In genomic region chr12:89842861-89843260, GRCm38 (mm10) we compare ENCODE assay signal across 16 mouse cellular contexts.
"Had no signal": no experiment of that assay in that cellular context is flagged by ENCODE, and none has a peak within 500 bp of the region (broad histone marks: within the 10 kb centered on the region; RNA-seq: fewer than 3 reads in every experiment).

No protein-coding gene starts in this region.

- H3K27me3 ChIP-seq: midbrain, embryonic 12.5 days; neural tube, embryonic 12.5 days had no signal

- H3K4me2 ChIP-seq: lung, embryonic 14.5 days; midbrain, embryonic 12.5 days; neural tube, embryonic 12.5 days had no signal

- H3K4me3 ChIP-seq: midbrain, embryonic 10.5 days; midbrain, embryonic 12.5 days; neural tube, embryonic 12.5 days had no signal

- H3K4me1 ChIP-seq: midbrain, embryonic 10.5 days; midbrain, embryonic 12.5 days; neural tube, embryonic 12.5 days had no signal

- ATAC-seq: midbrain, embryonic 16.5 days had no signal

- H3K9ac ChIP-seq: lung, embryonic 14.5 days; midbrain, embryonic 12.5 days; neural tube, embryonic 12.5 days had no signal

- H3K36me3 ChIP-seq: midbrain, embryonic 10.5 days; midbrain, embryonic 12.5 days; neural tube, embryonic 12.5 days had no signal

- H3K9me3 ChIP-seq: midbrain, embryonic 10.5 days; midbrain, embryonic 12.5 days; neural tube, embryonic 12.5 days had no signal

- DNase-seq: lung, adult 18-20 months; lung, embryonic 14.5 days; lung, postnatal 10 days; lung, postnatal 4 days; midbrain, embryonic 14.5 days; right cerebral cortex, adult 18-20 months; right cerebral cortex, postnatal 25 days; right cerebral cortex, postnatal 4 days; spleen, adult 18-20 months; thymus, adult 18-20 months; thymus, postnatal 14 days; thymus, postnatal 4 days had no signal

- H3K27ac ChIP-seq: midbrain, embryonic 10.5 days; midbrain, embryonic 12.5 days; neural tube, embryonic 12.5 days had no signal
